25 mouse cellular contexts compared by ENCODE assay signal in the genomic region with DNA sequence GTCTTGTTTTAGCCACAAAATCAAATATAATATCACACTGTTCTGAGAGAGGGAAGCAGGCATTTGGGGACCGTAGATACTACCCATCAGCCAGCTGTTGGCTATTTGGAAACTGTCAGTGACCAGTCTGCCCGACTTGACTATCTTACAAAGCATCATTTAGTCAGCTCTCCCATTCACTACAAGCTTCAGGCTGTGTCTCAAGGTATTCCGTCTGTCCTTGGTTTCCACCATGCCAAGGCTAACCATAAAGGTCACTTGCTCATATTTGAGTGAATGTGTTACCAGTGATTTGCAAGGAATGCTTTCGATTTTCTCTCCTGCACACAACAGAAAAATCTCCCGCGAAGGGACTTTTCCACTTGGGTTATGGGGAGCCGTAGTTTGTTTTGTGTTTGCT. TPM values are rescaled to one million over a fixed set of nuclear protein-coding genes. Genes with fewer than 3 reads are reported as not detected.
"Had no signal": no experiment of that assay in that cellular context is flagged by ENCODE, and none has a peak within 500 bp of the region (broad histone marks: within the 10 kb centered on the region; RNA-seq: fewer than 3 reads in every experiment).

No protein-coding gene starts in this region.

- H3K27ac ChIP-seq: kidney, embryonic 15.5 days; left cerebral cortex, adult 2 months; liver, embryonic 13.5 days; macrophage; midbrain, embryonic 13.5 days; neural tube, embryonic 13.5 days; stomach, postnatal 0 days had no signal

- H3K27me3 ChIP-seq: kidney, embryonic 15.5 days; liver, embryonic 13.5 days; midbrain, embryonic 13.5 days; neural tube, embryonic 13.5 days had no signal

- DNase-seq: kidney, postnatal 10 days; kidney, postnatal 36 days; layer of hippocampus, postnatal 36 days; liver, embryonic 13.5 days; lung, adult 2 months; lung, postnatal 14 days; right cerebral cortex, adult 18-20 months; right cerebral cortex, postnatal 14 days; right cerebral cortex, postnatal 4 days; thymus, adult 2 months; thymus, postnatal 14 days; thymus, postnatal 4 days had no signal

- ATAC-seq: midbrain, embryonic 13.5 days; midbrain, embryonic 16.5 days had no signal

- H3K4me3 ChIP-seq: kidney, embryonic 15.5 days; left cerebral cortex, adult 2 months; liver, embryonic 13.5 days; midbrain, embryonic 13.5 days; myocyte; neural tube, embryonic 13.5 days had no signal

RNA-seq across cellular contexts. Expression of a gene that starts 20.0 kb away (rescaled TPM):
- total RNA-seq: layer of hippocampus, adult 8-10 months; layer of hippocampus, postnatal 36 days; left cerebral cortex, adult 2 months; left cerebral cortex, postnatal 10 days; left cerebral cortex, postnatal 36 days had no signal
- polyA plus RNA-seq: limb, embryonic 11.5 days; midbrain, embryonic 13.5 days; midbrain, embryonic 16.5 days; stomach, embryonic 14.5 days had no signal

RNA-seq across cellular contexts. Expression of a gene that starts 28.2 kb away (rescaled TPM):
- polyA plus RNA-seq: macrophage; stomach, embryonic 14.5 days had no signal
